Mouse (Mus musculus): ENCODE data around the gene Qrfp. TPM values are rescaled to one million over a fixed set of nuclear protein-coding genes. Genes with fewer than 3 reads are reported as not detected.
A peak's percentile ranks its signal among the peaks of the same experiment; 100 is the strongest.

Qrfp gene
- polyA plus RNA-seq, 1 experiment from 2014 or later: 0.10 TPM

DNA sequence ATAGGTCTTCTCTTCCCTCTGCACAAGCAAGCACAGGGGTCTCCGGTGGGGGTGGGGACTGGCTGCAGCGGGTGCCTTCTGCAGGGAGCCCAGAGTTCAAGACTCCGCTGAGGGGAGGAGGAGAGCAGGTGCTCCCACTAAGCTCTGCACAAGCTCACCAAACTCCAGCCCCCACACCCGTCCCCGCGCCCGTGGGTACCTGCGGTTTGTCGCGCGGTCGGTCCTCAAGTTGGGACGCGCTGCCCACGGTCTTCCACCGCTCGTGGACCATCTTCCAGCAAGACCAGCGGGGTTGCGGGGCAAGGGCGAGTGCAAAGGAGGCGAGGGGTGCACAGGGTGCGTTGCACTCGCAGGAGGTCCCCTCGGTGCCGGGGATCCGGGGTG, 35.1 kb upstream of the Qrfp start:
- no peaks in the 10 kb centered on the region for H3K9me3 ChIP-seq (ENCODE audit: control insufficient read depth, low read length)

DNA sequence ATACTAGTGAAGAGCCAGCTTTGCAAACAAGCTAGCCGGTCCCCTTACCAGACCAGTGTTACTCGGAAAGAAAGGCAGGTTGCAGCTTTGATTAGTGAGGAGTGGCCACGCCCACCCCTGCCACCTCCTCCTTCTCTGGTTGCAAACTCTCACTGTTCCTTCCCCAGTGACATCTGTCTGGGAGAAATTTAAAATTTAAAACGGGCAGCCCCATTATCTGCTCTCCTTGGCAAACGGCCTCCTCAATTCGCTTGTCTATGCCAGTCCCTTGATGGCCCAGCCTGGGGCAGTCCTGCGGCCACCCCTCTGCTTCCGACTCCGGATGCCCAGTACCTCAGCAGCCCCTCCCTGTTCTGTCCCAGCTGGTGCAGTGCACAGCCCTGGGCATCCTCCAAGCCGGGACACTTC, 34.4 kb upstream of the Qrfp start:
- Histone ChIP-seq H3K4me1 (ENCODE audit: control insufficient read depth, insufficient read depth, low read length) (0 out of 2 replicates have a peak, but pooled peaks cover 4% of the 10 kb centered on the region), H3K27me3 (replicated peaks; ENCODE audit: control insufficient read depth, insufficient read depth, low read length) (peaks cover 41% of the 10 kb centered on the region), H3K36me3 (ENCODE audit: control insufficient read depth, insufficient read depth, low read length) (no peaks in the 10 kb centered on the region), H3K4me3 (ENCODE audit: low read depth, low read length) (0 out of 2 replicates have a peak overlapping the region, but pooled peaks have one; percentile 55), H3K9me3 (ENCODE audit: control insufficient read depth, low read length) (no peaks in the 10 kb centered on the region), H3K4me2 (ENCODE audit: low read depth, low read length) (no peak overlapping the region; the same call in 1 of the 2 replicates), H3K27ac (replicated peaks; ENCODE audit: low read depth, low read length) (no peak overlapping the region), H3K9ac (ENCODE audit: low read depth, low read length) (no peak overlapping the region)
- no peak for DNase-seq (ENCODE audit: low spot score)
- 5% methylated on average over 10 of the region's 10 CpGs for WGBS
- ATAC-seq (ENCODE audit: low read depth): no peak

More for the DNA sequence above, 35.1 kb upstream of the Qrfp start:
- DNase-seq (ENCODE audit: low spot score) (no peak), ATAC-seq (ENCODE audit: low read depth) (no peak)
- H3K27me3 ChIP-seq (replicated peaks; ENCODE audit: control insufficient read depth, insufficient read depth, low read length): peaks cover 41% of the 10 kb centered on the region
- H3K4me1 ChIP-seq (ENCODE audit: control insufficient read depth, insufficient read depth, low read length): 0 out of 2 replicates have a peak, but pooled peaks cover 4% of the 10 kb centered on the region
- peak overlapping the region; percentile 63; the same call in 1 of the 2 replicates for H3K9ac ChIP-seq (ENCODE audit: low read depth, low read length)
- H3K4me2 ChIP-seq (ENCODE audit: low read depth, low read length): peak overlapping the region; percentile 98
- peak overlapping the region; percentile 55 for H3K4me3 ChIP-seq (ENCODE audit: low read depth, low read length)
- H3K36me3 ChIP-seq (ENCODE audit: control insufficient read depth, insufficient read depth, low read length): no peaks in the 10 kb centered on the region
- WGBS: 2% methylated on average over 23 of the region's 26 CpGs
- H3K27ac ChIP-seq (replicated peaks; ENCODE audit: low read depth, low read length): no peak overlapping the region

DNA sequence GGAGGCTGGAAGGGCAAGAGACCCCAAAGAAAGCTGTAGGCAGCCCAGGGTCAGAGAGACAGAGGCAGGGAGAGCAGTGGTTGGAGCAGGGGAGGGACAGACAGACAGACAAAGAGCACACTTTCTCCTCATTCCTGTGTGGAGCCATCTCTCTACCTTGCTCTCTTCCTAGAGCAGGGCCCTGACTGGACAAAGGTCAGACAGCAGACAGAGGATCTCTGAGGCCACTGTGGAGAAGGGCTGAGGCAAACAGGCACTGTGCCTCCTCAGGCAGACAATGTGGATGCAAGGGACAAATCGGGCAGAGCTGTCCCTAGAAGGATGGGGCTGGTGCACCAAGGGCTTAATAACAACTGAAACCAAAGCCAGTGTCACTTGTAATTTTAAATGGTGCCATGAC, 28.5 kb upstream of the Qrfp start:
- Histone ChIP-seq H3K27ac (replicated peaks; ENCODE audit: low read depth, low read length) (no peak overlapping the region), H3K36me3 (ENCODE audit: control insufficient read depth, insufficient read depth, low read length) (no peaks in the 10 kb centered on the region), H3K27me3 (replicated peaks; ENCODE audit: control insufficient read depth, insufficient read depth, low read length) (peaks cover 6% of the 10 kb centered on the region; the same call in 1 of the 2 replicates), H3K4me3 (ENCODE audit: low read depth, low read length) (no peak overlapping the region), H3K4me2 (ENCODE audit: low read depth, low read length) (no peak overlapping the region), H3K9ac (ENCODE audit: low read depth, low read length) (no peak overlapping the region), H3K9me3 (ENCODE audit: control insufficient read depth, low read length) (no peaks in the 10 kb centered on the region), H3K4me1 (ENCODE audit: control insufficient read depth, insufficient read depth, low read length) (no peaks in the 10 kb centered on the region)
- no peak for ATAC-seq (ENCODE audit: low read depth)
- 50% methylated on average over 1 of the region's 1 CpGs for WGBS
- no peak for DNase-seq (ENCODE audit: low spot score)

DNA sequence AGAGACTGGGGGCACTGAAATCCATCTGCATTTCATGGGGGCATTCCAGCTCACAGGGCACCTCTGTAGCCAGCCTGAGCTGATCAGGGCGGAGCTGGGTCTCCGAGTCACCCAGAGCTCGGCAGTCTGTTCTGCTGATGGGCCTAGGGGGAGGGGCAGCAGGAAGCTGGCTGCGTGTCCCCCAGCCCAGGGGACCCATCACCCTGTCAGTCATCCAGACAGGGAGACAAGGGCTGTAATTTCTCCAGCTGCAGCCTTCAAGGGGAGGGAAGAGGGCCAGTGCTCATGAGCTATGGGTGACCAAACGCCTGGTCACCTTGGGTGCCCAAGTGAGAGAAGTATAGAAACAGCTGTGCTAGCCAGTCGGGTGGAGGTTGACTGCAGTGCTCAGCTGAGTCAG, 26.6 kb upstream of the Qrfp start:
- H3K36me3 ChIP-seq (ENCODE audit: control insufficient read depth, insufficient read depth, low read length): no peaks in the 10 kb centered on the region
- 38% methylated on average over 6 of the region's 6 CpGs for WGBS
- DNase-seq (ENCODE audit: low spot score): no peak
- H3K9me3 ChIP-seq (ENCODE audit: control insufficient read depth, low read length): no peaks in the 10 kb centered on the region
- H3K4me2 ChIP-seq (ENCODE audit: low read depth, low read length): no peak overlapping the region
- H3K4me3 ChIP-seq (ENCODE audit: low read depth, low read length): no peak overlapping the region
- ATAC-seq (ENCODE audit: low read depth): no peak
- H3K27ac ChIP-seq (replicated peaks; ENCODE audit: low read depth, low read length): no peak overlapping the region
- no peaks in the 10 kb centered on the region for H3K4me1 ChIP-seq (ENCODE audit: control insufficient read depth, insufficient read depth, low read length)
- no peaks in the 10 kb centered on the region for H3K27me3 ChIP-seq (replicated peaks; ENCODE audit: control insufficient read depth, insufficient read depth, low read length)
- 0 out of 2 replicates have a peak overlapping the region, but pooled peaks have one; percentile 19 for H3K9ac ChIP-seq (ENCODE audit: low read depth, low read length)

DNA sequence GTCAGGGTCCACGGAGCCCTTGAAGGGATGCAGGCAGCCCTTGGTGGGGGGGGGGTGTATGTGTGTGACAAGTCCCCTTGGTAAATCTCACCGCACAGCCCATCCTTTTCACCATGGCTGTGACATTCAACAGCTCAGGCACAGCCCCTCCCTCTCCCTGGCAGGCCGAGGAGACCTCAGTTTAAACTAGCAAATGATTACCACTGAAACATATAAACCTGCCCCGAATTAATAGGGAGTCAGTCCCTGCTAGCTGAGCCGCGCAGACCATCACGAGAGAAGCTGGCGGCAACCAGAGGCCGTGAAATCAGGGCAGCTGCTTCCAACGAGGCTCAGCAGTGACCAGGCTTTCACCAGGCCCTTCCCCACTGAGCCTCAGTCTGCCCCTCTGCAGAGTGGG, 25.7 kb upstream of the Qrfp start:
- Histone ChIP-seq H3K9me3 (ENCODE audit: control insufficient read depth, low read length) (no peaks in the 10 kb centered on the region), H3K4me1 (ENCODE audit: control insufficient read depth, insufficient read depth, low read length) (no peaks in the 10 kb centered on the region), H3K27me3 (replicated peaks; ENCODE audit: control insufficient read depth, insufficient read depth, low read length) (no peaks in the 10 kb centered on the region), H3K36me3 (ENCODE audit: control insufficient read depth, insufficient read depth, low read length) (no peaks in the 10 kb centered on the region), H3K27ac (replicated peaks; ENCODE audit: low read depth, low read length) (no peak overlapping the region), H3K9ac (ENCODE audit: low read depth, low read length) (no peak overlapping the region), H3K4me2 (ENCODE audit: low read depth, low read length) (no peak overlapping the region), H3K4me3 (ENCODE audit: low read depth, low read length) (no peak overlapping the region)
- ATAC-seq (ENCODE audit: low read depth): no peak
- DNase-seq (ENCODE audit: low spot score): no peak
- WGBS: 48% methylated on average over 10 of the region's 10 CpGs

DNA sequence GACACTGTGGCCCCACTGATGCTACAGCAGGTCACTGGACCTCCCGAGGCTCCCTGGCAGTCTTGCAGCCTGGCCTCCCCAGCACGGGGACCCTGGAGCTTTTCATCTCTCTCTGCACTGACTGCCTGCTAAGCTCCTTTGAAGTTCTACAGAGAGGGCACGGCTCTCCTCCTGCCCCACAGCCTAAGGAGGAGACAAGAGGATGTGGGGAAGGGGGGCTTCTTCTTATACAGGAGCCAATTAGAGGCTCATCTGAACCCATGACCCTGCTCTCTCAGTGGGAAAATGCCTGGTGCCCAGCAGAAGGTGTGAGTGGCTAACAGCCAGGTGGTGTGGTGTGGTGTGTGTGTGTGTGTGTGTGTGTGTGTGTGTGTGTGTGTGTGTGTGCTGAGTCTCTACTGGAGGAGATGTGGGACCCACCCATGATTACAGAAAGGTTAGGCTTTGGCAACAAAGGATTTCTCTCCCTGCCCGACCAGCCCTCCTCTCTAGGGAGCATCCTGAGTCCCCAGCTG, 18.0 kb upstream of the Qrfp start:
- WGBS: 14% methylated on average over 3 of the region's 4 CpGs
- H3K27ac ChIP-seq (replicated peaks; ENCODE audit: low read depth, low read length): no peak overlapping the region
- DNase-seq (ENCODE audit: low spot score) (no peak), ATAC-seq (ENCODE audit: low read depth) (no peak)
- no peak overlapping the region for H3K9ac ChIP-seq (ENCODE audit: low read depth, low read length)
- H3K4me1 ChIP-seq (ENCODE audit: control insufficient read depth, insufficient read depth, low read length): peaks cover 12% of the 10 kb centered on the region
- no peaks in the 10 kb centered on the region; the same call in 1 of the 2 replicates for H3K27me3 ChIP-seq (replicated peaks; ENCODE audit: control insufficient read depth, insufficient read depth, low read length)
- H3K4me2 ChIP-seq (ENCODE audit: low read depth, low read length): no peak overlapping the region
- H3K4me3 ChIP-seq (ENCODE audit: low read depth, low read length): no peak overlapping the region
- H3K9me3 ChIP-seq (ENCODE audit: control insufficient read depth, low read length): no peaks in the 10 kb centered on the region
- no peaks in the 10 kb centered on the region for H3K36me3 ChIP-seq (ENCODE audit: control insufficient read depth, insufficient read depth, low read length)

DNA sequence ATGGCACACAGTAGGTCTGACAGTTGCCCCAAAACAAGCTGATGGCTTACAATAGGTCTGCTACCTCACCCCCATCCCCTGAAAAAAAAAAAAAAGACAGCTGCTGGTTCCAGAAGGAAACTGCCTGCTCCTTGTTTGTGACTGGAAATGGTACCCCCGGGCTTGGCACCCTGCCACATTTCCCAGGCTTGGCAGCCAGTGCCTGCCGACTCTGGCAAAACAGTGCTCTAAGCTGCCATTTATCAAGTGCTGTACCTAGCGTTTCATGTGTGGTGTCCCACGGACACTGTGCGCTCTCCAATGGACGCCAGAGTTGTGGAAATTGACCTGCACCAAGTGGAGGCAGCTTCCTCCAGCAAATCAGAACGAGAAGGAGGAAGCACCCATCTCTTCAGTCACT, 17.5 kb upstream of the Qrfp start:
- Histone ChIP-seq H3K4me2 (ENCODE audit: low read depth, low read length) (peak overlapping the region; percentile 8; the same call in 1 of the 2 replicates), H3K9ac (ENCODE audit: low read depth, low read length) (no peak overlapping the region), H3K36me3 (ENCODE audit: control insufficient read depth, insufficient read depth, low read length) (no peaks in the 10 kb centered on the region)

DNA sequence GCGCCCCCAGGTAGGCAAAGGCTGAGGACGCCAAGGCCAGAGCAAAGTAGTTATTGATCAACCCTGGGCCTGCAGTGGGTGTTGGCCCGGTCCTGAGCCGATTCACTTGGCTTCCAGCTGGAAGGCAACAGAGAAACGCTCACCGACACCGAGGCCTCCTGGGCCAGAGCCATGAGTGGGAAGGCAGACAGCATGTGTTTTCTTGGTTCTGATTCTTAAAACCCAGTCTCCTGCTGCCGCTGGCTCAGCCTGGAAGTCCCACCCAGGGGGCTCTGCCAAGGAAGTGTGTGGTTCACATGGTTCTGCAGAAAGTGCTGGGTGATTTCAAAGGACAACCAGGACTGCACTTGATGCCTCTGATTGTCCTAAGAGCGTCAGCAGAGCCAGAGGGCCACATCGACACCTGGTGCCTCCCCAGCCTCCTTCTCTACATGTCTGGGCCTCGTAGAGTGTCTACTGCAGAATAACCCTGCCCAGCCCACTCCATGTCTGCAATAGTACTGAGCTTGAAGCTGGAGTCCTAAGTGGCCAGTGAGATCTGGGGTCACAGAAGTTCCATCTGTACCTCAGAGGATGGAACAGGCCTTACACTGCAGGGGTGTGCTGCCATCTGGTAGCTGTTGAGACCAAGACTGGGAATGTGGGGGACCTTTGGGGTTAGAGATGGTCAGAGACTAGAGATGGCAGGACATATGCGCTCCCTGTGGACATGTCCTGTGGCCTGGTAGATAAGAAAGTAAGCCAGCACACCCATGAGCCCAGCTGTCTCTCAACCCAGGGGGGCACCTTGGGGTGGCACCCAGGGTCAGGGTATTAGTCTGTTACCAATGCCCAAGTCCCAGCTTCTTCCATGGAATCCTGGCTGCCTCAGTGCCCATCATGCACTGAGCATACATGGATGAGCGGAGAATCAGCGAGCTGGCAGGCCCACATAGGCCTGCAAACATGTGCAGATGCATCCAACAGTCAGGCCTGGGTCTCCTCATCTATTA, 16.0 kb upstream of the Qrfp start:
- H3K4me2 ChIP-seq (ENCODE audit: low read depth, low read length): no peak overlapping the region
- WGBS: 83% methylated on average over 14 of the region's 14 CpGs
- H3K36me3 ChIP-seq (ENCODE audit: control insufficient read depth, insufficient read depth, low read length): no peaks in the 10 kb centered on the region
- H3K9ac ChIP-seq (ENCODE audit: low read depth, low read length): no peak overlapping the region
- H3K4me1 ChIP-seq (ENCODE audit: control insufficient read depth, insufficient read depth, low read length): peaks cover 22% of the 10 kb centered on the region
- H3K27ac ChIP-seq (replicated peaks; ENCODE audit: low read depth, low read length): no peak overlapping the region
- peaks cover 6% of the 10 kb centered on the region; the same call in 1 of the 2 replicates for H3K27me3 ChIP-seq (replicated peaks; ENCODE audit: control insufficient read depth, insufficient read depth, low read length)
- no peaks in the 10 kb centered on the region for H3K9me3 ChIP-seq (ENCODE audit: control insufficient read depth, low read length)
- no peak overlapping the region for H3K4me3 ChIP-seq (ENCODE audit: low read depth, low read length)
- ATAC-seq (ENCODE audit: low read depth): no peak
- no peak for DNase-seq (ENCODE audit: low spot score)

More for the DNA sequence above, 17.5 kb upstream of the Qrfp start:
- Histone ChIP-seq H3K4me1 (ENCODE audit: control insufficient read depth, insufficient read depth, low read length) (peaks cover 16% of the 10 kb centered on the region), H3K27me3 (replicated peaks; ENCODE audit: control insufficient read depth, insufficient read depth, low read length) (peaks cover 1% of the 10 kb centered on the region; the same call in 1 of the 2 replicates), H3K9me3 (ENCODE audit: control insufficient read depth, low read length) (no peaks in the 10 kb centered on the region), H3K27ac (replicated peaks; ENCODE audit: low read depth, low read length) (no peak overlapping the region), H3K4me3 (ENCODE audit: low read depth, low read length) (no peak overlapping the region)
- peak; percentile 68; the same call in 1 of the 2 replicates for ATAC-seq (ENCODE audit: low read depth)
- DNase-seq (ENCODE audit: low spot score): peak; percentile 80
- 38% methylated on average over 7 of the region's 7 CpGs for WGBS
